Mouse (Mus musculus): Measurements from ENCODE around the gene Tstd2.

Gene Tstd2

DNA sequence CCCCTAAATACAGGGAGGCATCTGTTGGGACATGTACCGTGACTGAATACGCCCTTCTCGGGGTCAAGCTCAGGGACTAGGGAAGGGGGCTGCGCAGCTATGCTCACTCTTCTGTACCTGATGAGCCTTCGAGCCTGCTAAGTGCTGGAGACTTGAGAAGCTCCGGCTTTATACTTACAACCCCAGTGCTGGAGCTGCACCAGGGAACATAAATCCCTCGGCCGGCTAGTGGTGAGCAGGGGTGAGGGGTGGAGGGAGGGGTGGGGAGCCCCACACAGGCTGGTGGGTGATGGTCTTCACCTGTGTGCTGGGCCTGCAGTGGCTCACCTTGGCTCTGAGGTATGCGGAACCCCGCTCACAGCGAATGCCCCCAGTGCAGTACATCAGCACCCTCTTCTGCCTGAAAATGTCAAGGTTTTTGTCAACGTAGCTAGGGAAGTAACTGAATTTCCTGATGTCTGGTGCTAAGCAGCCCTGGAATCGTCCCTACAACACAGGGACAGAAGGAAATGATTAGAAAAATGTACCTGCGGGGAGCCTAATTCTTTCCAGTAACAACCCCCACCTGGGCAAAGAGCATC is 18.9 kb downstream of the Tstd2 start:
- 90% methylated on average over 14 of the region's 14 CpGs for WGBS

DNA sequence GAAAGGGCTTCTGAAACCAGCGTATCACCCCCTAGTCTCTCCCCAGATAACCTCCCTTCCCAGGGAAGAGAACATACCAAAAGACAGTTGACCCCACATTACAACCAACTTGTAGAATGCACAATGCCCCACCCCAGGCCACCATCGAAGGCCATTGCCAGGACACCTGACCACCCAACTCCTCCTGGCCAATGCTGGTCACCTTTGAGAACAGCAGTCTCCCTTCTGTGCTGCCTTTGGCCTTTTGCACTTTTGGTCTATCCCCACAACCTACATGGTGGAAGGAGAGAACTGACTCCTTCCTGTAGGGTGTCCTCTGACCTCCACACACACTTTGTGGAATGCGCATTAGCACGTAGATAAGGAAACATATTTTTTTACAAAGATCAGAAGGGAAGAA is 21.0 kb downstream of the Tstd2 start:
- 94% methylated on average over 4 of the region's 4 CpGs for WGBS

DNA sequence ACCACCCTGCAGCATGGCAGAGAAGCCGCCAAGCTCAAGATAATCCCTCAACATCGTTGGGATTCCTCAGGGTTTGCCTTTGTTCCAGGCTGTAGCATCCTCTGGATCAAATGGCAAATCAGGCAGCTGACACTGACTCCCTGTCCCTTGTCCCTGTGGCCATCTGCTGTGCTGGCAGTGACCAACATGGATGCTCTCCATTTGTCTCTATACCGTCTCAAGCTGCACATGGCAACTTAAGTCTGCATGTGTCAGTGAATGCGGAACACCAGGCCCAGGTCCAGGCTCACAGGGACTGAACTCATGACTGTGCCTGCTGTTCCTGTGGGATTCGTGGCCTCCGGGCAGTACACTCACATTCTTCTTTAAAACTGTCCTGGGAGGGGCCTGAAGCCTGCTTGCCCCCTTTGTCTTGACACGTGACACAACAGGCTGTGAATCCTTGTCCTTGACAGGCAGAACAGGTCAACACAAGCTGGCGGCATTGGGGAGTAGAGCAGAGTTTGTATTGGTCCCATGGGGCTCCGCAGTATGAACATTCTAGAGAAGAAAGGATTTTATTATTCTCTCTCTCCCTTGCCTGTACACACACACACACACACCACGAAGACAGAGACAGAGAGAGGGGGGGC is 21.8 kb downstream of the Tstd2 start:
- 67% methylated on average over 10 of the region's 10 CpGs for WGBS

DNA sequence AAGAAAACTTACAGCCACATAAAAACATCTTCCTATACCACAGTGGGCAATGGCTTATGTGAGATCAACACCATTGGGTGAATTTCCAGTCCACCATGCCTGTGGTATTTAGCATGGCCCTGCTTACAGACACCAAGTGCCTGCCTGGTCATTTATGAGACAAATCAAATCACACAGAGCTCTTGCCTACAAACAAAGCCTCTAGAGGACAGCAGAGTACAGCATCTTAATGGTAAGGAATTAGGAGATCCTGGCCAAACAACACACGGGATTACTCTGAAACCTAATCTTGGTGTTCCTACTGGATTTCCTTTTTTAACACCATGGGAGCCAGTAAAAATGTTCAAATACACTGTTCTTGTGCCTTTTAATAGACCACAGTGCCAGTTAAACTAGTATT is 23.2 kb downstream of the Tstd2 start:
- WGBS, result 32% methylated on average over 1 of the region's 1 CpGs

DNA sequence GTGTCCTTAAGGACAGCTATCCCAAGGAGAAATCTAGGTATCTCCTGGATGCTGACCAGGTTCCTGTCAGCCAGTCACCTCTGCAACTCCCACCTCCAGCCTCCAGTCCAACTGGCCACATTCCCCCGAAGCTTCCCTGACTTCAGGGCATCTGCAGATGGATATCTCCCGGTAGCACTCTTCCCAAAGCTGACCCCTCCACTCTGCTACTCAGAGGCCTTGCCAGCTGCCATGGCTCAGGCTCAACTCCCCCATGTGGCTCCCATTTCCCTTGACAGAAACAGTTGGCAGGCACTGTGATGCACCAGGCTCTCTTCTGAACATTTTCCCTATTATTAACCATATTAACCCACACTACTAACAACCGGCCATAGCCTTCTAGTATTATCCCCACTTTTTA is 27.1 kb downstream of the Tstd2 start:
- WGBS, result 39% methylated on average over 3 of the region's 3 CpGs

DNA sequence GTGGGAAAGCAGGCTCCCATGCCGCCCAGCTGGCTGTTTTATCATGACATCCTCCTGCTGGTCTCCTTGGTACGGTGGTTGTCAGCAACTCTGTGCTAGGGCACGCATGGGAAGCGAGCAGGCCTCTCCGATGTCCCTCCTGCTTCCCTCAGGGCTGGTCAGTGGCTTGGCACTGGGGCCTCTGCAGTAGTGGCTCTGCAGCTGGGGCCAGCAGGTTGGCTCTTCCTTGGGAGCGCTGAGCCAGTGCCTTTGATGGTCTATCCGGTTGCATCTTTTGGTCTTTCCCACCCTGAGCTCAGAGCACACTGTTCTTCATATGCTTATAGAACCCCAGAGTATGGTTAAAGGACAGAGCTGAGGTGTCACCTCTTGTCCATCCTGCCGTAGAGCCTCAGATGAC is 28.4 kb downstream of the Tstd2 start:
- 94% methylated on average over 8 of the region's 8 CpGs for WGBS

DNA sequence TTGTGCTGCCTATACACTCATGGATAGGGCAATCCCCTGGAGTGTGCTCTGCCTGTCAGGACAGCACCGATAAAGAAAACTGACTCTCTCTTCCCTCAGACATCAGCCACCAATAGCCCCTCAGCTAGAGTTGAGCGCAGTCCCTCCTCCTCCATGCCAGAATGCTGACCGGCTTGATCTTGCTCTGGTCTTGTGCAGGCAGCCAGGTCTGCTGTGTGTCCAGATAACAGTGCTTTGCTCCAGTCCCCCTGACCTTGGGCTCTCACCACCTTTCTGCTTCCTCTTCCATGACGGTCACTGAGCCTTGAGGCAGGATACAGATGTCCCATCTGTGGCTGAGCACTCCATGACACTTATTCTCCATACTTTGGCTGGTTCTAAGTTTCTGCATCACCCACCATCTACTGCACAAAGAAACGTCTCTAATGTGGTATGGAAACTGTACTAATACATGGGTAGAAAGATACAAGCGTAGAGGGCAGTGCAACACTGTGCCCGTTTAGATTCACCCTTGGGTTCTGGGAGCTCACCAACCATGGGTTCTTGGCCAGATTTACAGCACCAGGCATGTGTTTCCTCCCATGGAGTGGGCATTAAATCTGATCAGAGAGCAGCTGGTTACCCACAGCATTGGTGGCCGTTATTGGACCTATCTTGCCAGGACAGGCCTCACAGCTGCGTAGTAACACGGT is 36.3 kb downstream of the Tstd2 start:
- WGBS, result 89% methylated on average over 10 of the region's 10 CpGs

DNA sequence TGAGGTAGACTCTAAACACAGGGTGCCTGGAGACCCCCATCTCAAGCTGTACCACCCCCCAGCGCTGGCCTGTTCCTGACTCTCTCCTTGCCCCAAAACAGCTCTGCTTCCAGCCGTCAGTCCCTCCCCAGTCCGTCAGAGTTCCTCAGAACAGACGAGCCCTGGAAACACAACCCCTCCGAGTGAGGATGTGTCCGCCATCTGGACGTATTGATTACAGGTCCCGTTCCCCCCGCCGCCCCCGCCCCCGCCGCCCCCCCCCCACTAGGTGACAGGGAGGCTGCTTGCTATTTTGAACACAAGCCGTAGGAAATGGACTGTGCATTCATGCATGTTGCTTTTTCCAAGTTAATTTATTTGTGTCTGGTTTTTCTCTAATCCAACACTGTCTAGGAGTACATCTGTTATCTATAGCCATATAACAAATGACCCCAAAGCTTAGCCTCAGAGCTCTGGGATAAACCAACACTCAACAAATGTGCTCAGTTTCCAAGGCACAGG is 37.2 kb downstream of the Tstd2 start:
- 30% methylated on average over 14 of the region's 14 CpGs for WGBS

DNA sequence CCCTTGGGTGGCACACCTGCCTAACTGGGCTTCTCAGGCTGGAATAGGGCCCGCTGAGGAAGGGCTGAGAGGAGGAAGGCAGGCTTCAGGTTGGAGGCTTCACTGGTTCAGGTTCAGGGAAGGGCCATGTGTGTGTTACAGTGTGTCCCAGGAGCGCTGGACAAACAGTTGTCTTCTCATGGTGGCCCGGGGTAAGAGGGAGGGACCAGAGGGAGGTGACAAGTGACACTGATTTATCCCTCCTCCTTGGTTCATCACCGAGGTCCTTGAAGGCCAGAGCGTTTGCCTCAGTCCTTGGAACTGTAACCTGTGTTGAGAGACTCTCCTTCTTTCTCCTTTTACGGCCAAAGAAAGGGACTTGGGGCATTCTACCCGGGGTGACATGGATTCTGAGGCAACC is 38.0 kb downstream of the Tstd2 start:
- WGBS, result 75% methylated on average over 7 of the region's 7 CpGs

DNA sequence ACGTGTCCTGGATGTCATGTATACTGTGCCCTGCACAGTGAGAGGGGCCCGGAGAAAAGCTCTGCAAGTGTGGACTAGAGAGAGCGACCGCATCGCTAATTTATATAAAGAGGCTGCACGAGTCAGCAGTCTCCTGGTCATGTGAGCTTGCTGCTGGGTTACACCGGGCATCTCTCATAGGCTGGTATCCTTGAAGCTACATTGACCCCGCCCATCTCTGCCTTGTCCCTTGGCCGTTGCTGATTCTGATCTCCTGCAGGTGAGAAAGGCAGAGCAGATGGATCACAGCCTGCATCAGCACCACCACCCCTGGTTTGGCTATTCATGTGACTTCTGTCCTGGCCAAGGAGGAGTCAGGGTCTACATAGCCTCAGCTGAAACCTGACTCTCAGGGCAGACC is 39.4 kb downstream of the Tstd2 start:
- WGBS, result 82% methylated on average over 9 of the region's 9 CpGs

DNA sequence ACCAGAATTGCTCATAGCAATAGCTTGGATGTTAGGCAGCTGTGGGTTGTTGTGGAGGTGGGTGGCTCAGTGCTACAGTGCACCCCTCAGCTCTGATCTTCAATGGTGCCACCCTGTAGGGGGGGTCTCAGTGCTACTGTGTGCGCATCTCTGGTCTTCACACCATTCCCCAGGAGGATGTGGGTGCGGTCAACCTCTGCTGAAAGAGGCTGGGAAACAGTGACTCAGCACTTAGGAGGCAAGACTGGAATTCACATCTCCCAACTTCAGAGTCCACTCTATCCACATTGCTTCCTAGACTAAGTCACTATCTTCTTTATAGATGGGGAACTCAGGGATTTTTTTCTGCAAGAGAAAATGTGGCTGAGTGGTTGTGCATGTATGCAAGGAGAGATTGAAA is 40.9 kb downstream of the Tstd2 start:
- WGBS, result 70% methylated on average over 2 of the region's 2 CpGs

DNA sequence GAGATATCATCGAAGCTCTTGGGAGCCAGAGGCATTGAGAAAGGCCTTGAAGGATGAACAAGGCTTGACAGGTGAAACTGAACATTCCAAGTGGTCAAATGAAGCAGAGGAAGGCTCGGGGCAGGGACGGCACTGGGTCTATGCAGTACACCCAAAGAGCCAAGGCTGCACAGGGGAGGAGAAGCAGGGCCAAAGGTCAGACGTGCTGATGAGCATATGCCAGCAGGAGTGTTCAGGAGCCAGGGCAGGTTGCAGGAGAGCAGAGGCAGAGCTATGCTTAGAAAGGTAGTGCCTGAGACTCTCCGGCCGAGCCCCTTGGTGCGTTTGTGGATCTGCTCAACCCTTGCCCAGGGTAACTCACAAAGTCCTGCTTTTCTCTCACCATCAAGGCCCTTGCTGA is 41.9 kb downstream of the Tstd2 start:
- WGBS, result 98% methylated on average over 7 of the region's 7 CpGs

DNA sequence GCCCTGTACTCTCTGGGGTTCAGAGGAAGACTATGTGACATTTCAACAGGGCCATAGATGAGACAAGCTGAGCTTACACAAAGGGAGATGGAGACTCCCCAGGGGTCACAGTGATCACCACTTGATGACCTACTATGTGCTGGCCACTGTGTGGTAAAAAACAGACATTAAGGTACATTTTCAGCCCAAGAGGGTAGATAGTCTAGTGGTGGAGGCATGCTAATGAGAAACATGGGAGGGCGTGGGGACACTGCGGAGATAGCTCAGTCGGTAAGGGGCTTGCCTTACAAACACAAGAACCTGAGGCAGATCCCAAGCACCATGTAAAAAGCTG is 42.7 kb downstream of the Tstd2 start:
- WGBS, result 97% methylated on average over 3 of the region's 3 CpGs

DNA sequence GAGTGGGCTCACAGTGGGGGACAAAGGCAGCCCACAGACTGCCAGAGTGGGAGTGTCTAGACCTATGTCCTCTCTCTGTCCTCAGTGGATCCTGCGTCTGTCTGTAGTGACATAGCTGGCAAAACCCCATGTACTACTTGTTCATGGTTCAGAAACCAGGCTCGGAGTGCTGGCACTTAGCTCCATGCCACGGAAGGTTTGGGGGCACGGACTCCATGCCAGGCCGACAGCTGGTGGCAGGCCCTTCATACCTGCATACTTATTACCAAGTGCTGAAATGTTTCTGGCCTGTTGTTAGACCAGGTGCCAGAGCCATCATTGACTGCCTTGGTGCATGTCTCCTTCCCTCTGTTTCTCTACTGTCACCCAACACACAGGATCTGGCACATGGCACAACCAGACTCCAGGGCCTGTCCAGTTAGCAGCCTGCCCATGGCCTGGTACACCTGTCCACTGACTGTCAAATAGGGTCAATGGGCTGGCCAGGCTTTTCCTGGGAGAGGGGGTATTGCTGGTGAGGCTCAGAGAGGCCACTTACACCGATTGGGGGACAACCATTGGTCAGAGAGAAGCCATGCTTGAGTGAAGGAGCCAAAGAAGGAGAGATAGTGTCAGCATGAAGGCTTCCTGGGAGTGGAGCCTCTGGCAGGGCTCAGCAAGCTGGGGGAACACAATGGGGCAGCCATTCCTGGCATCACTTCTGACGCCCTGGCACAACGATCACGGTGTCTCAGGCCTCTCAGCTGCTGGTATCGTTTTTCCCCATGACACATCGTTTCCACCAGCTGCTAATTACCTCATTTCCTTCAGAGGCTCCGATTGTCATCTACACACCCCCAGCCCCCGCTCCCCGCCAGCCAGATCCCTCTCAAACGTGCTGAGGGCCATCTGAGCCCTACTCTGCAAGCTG is 43.3 kb downstream of the Tstd2 start:
- 47% methylated on average over 15 of the region's 15 CpGs for WGBS

DNA sequence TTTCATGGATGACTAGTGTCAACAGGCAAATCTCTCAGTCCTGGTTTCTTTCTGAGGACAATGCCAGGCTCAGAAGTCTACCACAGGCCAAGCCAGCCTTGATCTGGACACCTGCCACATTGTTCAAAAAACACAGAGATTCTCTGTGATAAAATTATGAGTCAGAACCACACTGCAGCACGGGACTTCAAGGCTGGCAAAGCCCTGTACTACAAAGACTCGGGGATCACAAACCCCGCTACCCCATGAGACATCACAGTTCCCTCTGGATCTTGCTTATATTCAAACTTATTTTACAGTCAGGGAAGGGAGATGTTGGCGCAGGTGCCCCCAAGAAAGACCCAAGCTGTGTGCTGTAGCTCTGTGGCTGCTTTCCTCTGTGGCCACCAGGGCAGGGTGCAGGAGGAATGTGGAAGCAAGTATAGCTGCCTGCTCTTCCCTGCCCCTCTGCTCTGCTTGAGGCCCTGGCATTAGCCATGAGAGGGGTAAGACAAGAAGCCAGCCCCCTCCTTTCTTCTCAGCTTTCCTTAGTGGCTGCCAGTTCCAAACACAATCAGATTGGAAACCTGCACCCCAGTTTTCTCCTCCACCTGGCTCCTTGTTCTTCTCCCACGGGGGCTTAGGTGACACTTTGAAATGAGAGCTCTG is 45.9 kb downstream of the Tstd2 start:
- 54% methylated on average over 5 of the region's 5 CpGs for WGBS

DNA sequence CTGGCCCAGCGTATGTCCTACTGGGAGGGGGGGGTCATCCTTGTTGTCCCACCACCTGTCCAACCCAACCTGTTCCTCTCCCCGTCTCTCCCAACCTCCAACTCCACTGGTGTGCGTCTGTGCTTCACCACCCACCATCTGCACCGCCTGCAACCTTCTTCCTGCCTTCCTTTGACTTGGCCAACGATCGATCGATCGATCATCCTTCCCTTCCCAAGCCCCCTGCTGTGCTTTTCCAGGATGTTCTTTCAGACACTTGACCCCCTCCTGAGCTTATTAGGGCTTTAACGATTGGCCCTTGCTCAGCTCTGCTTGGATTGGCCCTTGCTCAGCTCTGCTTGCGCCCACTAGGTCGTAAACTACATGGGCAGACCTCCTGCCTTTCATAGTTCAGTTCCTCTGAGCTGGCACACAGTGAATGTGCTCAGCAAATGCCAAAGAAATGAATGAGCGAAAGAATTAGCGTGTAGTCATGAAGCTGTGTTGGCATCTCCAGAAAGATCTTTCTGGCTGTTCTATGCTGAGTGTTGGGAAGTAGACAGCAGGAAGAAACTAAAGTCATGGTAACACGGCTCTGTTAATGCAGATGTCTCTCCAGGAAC is 48.9 kb downstream of the Tstd2 start:
- 52% methylated on average over 14 of the region's 14 CpGs for WGBS

DNA sequence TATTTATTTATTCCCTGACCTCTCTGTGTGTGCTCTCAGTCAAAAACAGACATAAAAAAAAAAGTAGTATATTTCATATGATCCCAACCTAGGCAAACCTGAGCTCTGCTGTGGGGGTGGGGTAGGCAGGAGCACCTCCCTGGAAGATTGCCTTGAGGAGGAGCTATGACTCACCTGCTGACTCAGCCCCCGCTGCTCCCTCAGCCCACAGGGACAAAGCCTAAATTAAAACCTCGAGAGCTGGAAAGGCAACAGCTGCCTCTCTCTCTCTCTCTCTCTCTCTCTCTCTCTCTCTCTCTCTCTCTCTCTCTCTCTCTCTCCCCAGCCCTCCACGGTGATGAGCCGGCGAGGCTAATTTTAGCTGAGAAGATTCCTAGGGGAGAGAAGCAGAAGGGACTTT is 50.6 kb downstream of the Tstd2 start:
- 16% methylated on average over 5 of the region's 5 CpGs for WGBS

DNA sequence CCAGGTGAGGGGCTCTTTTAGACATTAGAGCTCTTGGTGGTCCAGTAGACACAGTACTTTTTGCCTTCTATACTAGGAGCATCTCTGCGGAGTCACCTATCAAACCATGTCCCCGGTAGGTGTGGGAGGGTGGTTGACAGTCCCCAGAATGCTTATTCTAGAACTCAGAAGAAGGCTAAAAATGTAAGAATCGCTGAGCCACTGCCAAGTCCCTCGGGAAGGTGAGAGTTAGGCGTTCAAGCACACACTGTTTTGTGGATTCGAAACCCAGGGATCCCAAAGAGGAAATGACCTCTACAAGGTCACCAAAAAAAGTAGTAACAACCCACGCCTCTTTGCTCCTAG is 51.1 kb downstream of the Tstd2 start:
- 32% methylated on average over 7 of the region's 7 CpGs for WGBS

DNA sequence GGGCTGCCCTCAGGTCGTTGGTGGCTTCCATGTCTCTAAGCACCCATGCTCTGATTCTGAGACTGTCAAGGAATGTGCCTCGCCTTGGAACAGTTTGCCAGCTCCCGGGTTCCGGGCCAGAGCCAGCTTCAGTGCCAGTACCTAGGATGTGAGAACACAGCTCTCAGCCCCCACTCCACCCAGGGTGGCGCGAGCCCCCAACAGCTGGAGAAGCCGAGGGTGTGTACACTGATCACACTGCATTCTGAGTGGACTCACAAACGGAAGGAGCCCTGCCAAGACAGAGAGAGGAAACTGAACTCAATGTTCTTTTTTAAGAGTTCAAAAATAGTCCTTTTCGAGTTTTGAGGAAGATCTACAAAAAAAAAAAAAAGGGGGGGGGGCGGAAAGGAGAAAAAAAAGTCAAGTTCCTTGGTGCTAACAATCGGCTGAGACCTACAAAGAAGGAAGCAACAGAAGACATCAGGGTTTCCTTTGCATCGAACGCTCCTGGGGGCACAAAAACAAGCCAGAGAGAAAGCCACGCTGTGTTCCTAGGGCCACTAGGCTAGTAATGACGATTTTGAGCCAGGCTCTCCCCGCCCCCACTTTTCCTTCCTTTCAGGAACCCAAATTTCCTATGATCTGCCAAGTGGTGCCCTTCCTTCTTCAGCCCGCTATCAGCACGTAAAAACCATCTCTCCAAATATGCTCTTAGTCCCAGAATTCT is 51.6 kb downstream of the Tstd2 start:
- 26% methylated on average over 18 of the region's 18 CpGs for WGBS

DNA sequence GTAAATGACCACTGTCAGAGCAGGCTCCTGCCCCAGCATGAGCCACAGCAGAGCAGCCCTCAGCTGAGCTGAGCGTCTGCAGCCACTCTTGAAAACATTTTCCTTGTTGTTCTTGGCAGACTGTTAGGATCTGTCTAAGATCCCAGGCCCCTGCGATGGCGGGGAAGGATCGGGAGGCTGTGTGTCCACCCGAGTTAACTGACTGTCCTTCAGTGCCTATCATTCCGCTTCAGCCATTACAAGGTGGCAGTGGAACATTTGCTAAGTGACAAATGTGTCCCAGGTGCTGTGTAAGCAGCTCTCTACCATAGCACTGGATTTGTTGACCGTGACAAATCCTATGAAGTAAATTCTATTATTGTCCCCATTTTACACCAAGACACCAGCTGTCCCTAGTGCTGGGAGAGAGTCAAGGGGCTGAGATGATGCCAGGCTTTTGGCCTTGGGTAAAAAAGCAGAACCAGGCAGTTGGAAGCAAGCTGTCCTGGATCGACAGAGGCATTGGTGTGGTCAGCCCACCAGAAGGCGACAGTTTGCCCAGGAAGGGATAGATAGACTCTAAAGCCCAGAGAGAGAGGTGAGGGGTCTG is 53.2 kb downstream of the Tstd2 start:
- 59% methylated on average over 9 of the region's 9 CpGs for WGBS

Data from cerebral cortex, adult 2 months (tissue).